Mouse (Mus musculus): Measurements from ENCODE around the gene Ndrg4. TPM values are rescaled to one million over a fixed set of nuclear protein-coding genes. Genes with fewer than 3 reads are reported as not detected.

Ndrg4 gene
- polyA plus RNA-seq, 1 experiment from 2014 or later: 16.3 TPM

DNA sequence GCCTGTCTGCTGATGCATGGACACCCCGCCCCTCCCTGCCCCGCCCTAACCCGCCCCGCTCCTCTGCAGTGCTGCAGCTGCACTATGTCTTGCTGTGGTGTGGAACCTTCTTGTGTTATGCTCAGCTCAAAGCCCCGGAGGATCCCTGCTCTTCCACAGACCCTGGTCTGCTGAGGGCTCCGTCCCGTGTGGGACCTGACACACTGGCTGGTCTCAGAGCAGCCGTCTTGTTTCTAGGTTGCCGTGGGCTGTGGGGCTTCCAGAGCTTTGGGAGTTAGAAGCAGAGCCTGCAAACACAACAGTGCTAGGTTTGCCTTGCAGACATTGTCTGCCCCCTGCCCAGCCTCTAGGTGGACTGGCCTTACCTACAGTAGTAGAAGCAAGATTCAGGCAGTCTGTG, 35.6 kb downstream of the Ndrg4 start:
- Histone ChIP-seq H3K9ac (no peak overlapping the region), H3K36me3 (no peaks in the 10 kb centered on the region), H3K4me1 (replicated peaks) (peaks cover 10% of the 10 kb centered on the region; the same call in 1 of the 2 replicates), H3K27me3 (replicated peaks) (no peaks in the 10 kb centered on the region), H3K4me2 (replicated peaks) (no peak overlapping the region), H3K27ac (no peak overlapping the region), H3K9me3 (no peaks in the 10 kb centered on the region), H3K4me3 (replicated peaks) (no peak overlapping the region)
- 78% methylated on average over 9 of the region's 9 CpGs for WGBS
- ATAC-seq: no peak

GRCm38 (mm10) chr8:95713100-95714010, 36.6 kb downstream of the Ndrg4 start:
- no peaks in the 10 kb centered on the region for H3K9me3 ChIP-seq
- H3K4me3 ChIP-seq (replicated peaks): no peak overlapping the region
- H3K27ac ChIP-seq: no peak overlapping the region
- no peak overlapping the region for H3K4me2 ChIP-seq (replicated peaks)
- peaks cover 2% of the 10 kb centered on the region; the same call in 1 of the 2 replicates for H3K36me3 ChIP-seq
- ATAC-seq: 0 out of 2 replicates have a peak, but pooled peaks have one; percentile 16
- WGBS: 75% methylated on average over 19 of the region's 19 CpGs
- no peaks in the 10 kb centered on the region for H3K27me3 ChIP-seq (replicated peaks)
- no peak overlapping the region for H3K9ac ChIP-seq
- H3K4me1 ChIP-seq (replicated peaks): peaks cover 10% of the 10 kb centered on the region; the same call in 1 of the 2 replicates

GRCm38 (mm10) chr8:95714367-95714766, 37.6 kb downstream of the Ndrg4 start:
- Histone ChIP-seq H3K4me2 (replicated peaks) (no peak overlapping the region), H3K27me3 (replicated peaks) (no peaks in the 10 kb centered on the region), H3K27ac (no peak overlapping the region), H3K9me3 (no peaks in the 10 kb centered on the region), H3K36me3 (peaks cover 4% of the 10 kb centered on the region; the same call in 1 of the 2 replicates), H3K4me1 (replicated peaks) (peaks cover 10% of the 10 kb centered on the region; the same call in 1 of the 2 replicates), H3K9ac (no peak overlapping the region), H3K4me3 (replicated peaks) (no peak overlapping the region)
- WGBS: 92% methylated on average over 4 of the region's 4 CpGs
- ATAC-seq: no peak

DNA sequence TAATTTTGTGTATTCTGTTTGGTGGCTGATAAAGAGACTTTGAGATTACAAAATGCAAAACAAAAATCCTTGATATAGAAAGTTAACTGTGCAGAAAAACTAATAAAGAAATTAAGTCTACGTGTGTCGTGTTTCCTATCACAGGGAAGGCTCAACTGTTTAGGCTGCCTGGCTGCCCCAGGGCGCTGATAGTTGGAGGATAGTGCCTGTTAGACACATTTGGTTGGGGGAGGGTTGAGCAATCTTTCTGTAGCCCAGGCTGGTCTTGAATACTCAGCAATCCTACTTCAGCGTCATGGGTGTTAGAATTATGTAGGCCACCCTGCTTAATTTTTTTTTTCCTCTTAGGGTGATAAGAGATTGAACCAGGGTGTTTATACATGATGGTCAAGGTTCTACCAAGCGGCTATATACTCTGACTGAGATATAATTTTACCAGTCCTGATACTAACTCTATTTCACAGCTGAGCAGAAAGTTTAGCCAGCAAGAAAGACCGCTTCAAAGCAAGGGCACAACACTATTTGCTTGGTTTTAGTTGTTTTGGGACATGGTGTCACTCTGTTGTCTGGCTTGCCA, 38.1 kb downstream of the Ndrg4 start:
- 84% methylated on average over 6 of the region's 6 CpGs for whole genome bisulfite sequencing
- H3K27me3 ChIP-seq (replicated peaks): no peaks in the 10 kb centered on the region
- H3K9me3 ChIP-seq: no peaks in the 10 kb centered on the region
- no peak for ATAC-seq
- H3K4me2 ChIP-seq (replicated peaks): peak overlapping the region; percentile 80
- no peak overlapping the region for H3K27ac ChIP-seq
- peaks cover 4% of the 10 kb centered on the region; the same call in 1 of the 2 replicates for H3K36me3 ChIP-seq
- H3K9ac ChIP-seq: no peak overlapping the region
- H3K4me3 ChIP-seq (replicated peaks): peak overlapping the region; percentile 95
- H3K4me1 ChIP-seq (replicated peaks): peaks cover 10% of the 10 kb centered on the region; the same call in 1 of the 2 replicates

GRCm38 (mm10) chr8:95715676-95716531, 39.1 kb downstream of the Ndrg4 start, which contains the start of gene Setd6:
Gene Setd6, plus strand, starts transcription at chr8:95715881.
- WGBS: under 1% methylated on average over 79 of the region's 79 CpGs
- Histone ChIP-seq H3K4me1 (replicated peaks) (peaks cover 10% of the 10 kb centered on the region; the same call in 1 of the 2 replicates), H3K4me2 (replicated peaks) (peak within 1 kb of the TSS; percentile 80), H3K9me3 (no peaks in the 10 kb centered on the region), H3K27ac (peak within 1 kb of the TSS; percentile 73), H3K36me3 (peaks cover 4% of the 10 kb centered on the region; the same call in 1 of the 2 replicates), H3K9ac (peak within 1 kb of the TSS; percentile 90), H3K27me3 (replicated peaks) (no peaks in the 10 kb centered on the region), H3K4me3 (replicated peaks) (peak within 1 kb of the TSS; percentile 95)
- ATAC-seq: peak; percentile 94

- no peak; the same call in 1 of the 2 replicates for ATAC-seq
- peak overlapping the region; percentile 73 for H3K27ac ChIP-seq
Measured at GRCm38 (mm10) chr8:95716546-95717335, 40.0 kb downstream of the Ndrg4 start.

DNA sequence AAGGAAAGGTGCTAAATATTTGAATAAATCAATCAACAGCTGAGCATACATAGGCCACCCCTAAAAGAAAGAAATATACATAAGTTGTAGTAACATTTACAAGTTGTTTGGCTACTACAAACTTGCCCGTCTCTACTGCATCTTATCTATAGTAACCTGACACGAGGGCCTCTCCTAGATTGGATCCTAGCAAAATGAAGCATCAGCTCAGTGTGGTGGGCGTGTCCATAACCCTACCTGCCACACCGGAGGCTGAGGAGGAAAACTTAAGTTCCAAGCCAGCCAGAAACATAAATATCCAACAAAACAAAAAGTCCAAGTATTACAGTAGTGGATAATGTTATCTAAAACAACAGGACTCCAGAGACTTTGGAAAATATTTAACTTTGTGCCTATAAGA, 50.8 kb downstream of the Ndrg4 start:
- Histone ChIP-seq H3K27ac (no peak overlapping the region), H3K9ac (no peak overlapping the region), H3K27me3 (replicated peaks) (no peaks in the 10 kb centered on the region), H3K36me3 (peaks cover 36% of the 10 kb centered on the region), H3K4me2 (replicated peaks) (no peak overlapping the region), H3K4me3 (replicated peaks) (no peak overlapping the region), H3K4me1 (replicated peaks) (no peaks in the 10 kb centered on the region), H3K9me3 (no peaks in the 10 kb centered on the region)
- WGBS: 77% methylated on average over 4 of the region's 4 CpGs
- no peak for ATAC-seq

More at GRCm38 (mm10) chr8:95716546-95717335, 40.0 kb downstream of the Ndrg4 start:
- H3K36me3 ChIP-seq: peaks cover 10% of the 10 kb centered on the region; the same call in 1 of the 2 replicates
- H3K4me3 ChIP-seq (replicated peaks): peak overlapping the region; percentile 95
- 17% methylated on average over 21 of the region's 21 CpGs for WGBS
- H3K9me3 ChIP-seq: no peaks in the 10 kb centered on the region
- peak overlapping the region; percentile 80 for H3K4me2 ChIP-seq (replicated peaks)
- peak overlapping the region; percentile 90 for H3K9ac ChIP-seq
- no peaks in the 10 kb centered on the region for H3K27me3 ChIP-seq (replicated peaks)
- 0 out of 2 replicates have a peak, but pooled peaks cover 10% of the 10 kb centered on the region for H3K4me1 ChIP-seq (replicated peaks)

DNA sequence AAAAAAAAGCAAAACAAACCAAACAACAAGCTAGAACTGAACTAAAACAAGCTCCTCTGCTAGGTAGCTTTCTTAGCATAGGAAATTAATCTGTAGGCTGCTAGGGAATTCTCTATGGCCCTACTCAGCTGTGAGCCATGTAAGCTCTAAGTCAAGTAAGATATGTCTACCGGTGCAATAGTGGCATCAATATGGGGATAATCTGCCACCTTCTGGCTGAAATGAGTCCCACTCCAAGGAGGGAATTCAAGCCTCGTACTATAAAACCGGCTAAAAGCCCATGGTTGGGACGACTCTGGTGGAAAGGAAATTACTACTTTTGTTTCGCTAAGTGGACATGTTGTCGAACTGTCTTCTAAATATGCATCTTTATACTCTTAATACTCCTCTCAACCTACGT, 61.8 kb downstream of the Ndrg4 start:
- no peak overlapping the region for H3K27ac ChIP-seq
- ATAC-seq: no peak
- H3K9ac ChIP-seq: no peak overlapping the region
- no peaks in the 10 kb centered on the region for H3K27me3 ChIP-seq (replicated peaks)
- H3K4me3 ChIP-seq (replicated peaks): no peak overlapping the region
- no peaks in the 10 kb centered on the region for H3K9me3 ChIP-seq
- peaks cover 40% of the 10 kb centered on the region for H3K36me3 ChIP-seq
- no peak overlapping the region for H3K4me2 ChIP-seq (replicated peaks)
- no peaks in the 10 kb centered on the region for H3K4me1 ChIP-seq (replicated peaks)
- 78% methylated on average over 7 of the region's 7 CpGs for WGBS

DNA sequence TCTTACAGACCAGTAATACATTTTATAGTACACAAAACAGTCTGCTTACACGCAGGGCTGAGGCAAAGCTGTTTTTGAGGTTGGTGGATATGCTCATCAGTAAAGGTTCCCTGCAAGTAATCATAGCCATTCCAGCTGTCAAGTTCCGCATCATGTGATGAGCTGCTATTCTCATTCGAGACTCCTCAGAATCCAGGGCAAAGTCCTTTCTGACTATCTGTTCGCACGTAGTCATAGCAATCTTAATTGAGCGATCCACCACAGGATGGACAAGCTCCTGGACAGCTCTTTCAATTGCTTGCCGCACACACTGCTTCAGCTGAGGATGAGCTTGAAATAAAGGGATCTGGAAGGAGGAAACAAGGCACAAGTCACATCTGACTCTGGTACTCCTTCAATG, 65.0 kb downstream of the Ndrg4 start:
- H3K4me1 ChIP-seq (replicated peaks): no peaks in the 10 kb centered on the region
- H3K9ac ChIP-seq: no peak overlapping the region
- H3K4me2 ChIP-seq (replicated peaks): no peak overlapping the region
- H3K9me3 ChIP-seq: no peaks in the 10 kb centered on the region
- H3K36me3 ChIP-seq: peaks cover 40% of the 10 kb centered on the region
- no peaks in the 10 kb centered on the region for H3K27me3 ChIP-seq (replicated peaks)
- WGBS: 83% methylated on average over 7 of the region's 7 CpGs
- H3K27ac ChIP-seq: no peak overlapping the region
- H3K4me3 ChIP-seq (replicated peaks): no peak overlapping the region
- ATAC-seq: no peak

DNA sequence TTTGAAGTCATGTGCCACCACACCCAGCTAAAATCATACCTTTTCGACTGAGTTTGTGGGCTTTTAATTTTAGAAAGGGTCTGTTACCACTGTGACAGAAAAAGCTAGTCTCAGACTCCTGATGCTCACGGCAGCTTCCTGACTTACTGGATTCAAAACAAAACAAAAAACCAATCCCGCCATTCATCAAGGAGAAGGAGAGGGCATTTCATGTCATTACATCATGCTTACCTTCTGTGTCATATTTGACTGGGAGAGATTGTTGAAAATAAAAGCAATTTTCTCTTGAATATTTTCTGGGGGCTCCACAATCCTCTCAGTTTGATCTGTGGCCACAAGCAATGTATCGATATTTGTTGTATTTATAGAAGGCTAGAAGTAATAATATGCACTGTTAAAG, 71.2 kb downstream of the Ndrg4 start:
- WGBS: 93% methylated on average over 4 of the region's 4 CpGs
- no peak overlapping the region for H3K9ac ChIP-seq
- H3K27ac ChIP-seq: no peak overlapping the region
- H3K27me3 ChIP-seq (replicated peaks): no peaks in the 10 kb centered on the region
- peaks cover 29% of the 10 kb centered on the region for H3K36me3 ChIP-seq
- no peaks in the 10 kb centered on the region for H3K4me1 ChIP-seq (replicated peaks)
- no peak overlapping the region for H3K4me2 ChIP-seq (replicated peaks)
- no peak overlapping the region for H3K4me3 ChIP-seq (replicated peaks)
- no peak for ATAC-seq
- H3K9me3 ChIP-seq: no peaks in the 10 kb centered on the region

DNA sequence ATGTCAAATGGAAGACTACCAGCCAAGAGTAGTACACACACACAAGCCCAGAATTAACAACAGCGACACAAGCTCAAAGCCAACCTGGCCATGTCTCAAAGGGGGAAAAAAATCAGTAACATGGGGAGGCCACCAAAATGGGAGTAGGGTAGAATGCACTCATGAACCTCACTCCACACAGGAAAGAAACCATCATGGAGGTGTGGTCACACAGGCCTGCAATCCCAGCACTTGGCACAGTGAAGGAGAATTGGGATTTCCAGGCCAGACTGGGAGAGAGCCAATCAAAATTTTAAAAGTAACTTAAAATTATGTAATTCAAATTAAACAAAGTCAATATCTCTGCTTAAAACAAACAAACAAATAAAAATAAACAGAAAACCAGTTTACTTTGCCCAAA, 75.1 kb downstream of the Ndrg4 start:
- Histone ChIP-seq H3K4me1 (replicated peaks) (no peaks in the 10 kb centered on the region), H3K4me3 (replicated peaks) (no peak overlapping the region), H3K9ac (no peak overlapping the region), H3K27me3 (replicated peaks) (no peaks in the 10 kb centered on the region), H3K4me2 (replicated peaks) (no peak overlapping the region), H3K27ac (no peak overlapping the region), H3K9me3 (no peaks in the 10 kb centered on the region), H3K36me3 (peaks cover 24% of the 10 kb centered on the region)
- ATAC-seq: no peak
- WGBS: 100% methylated on average over 1 of the region's 1 CpGs
